In genomic region chr4:101349413-101349812, GRCm38 (mm10) we compare ENCODE assay signal across 7 mouse cellular contexts.
DNase-seq lines count a peak whose midpoint lies in the region; TF ChIP-seq lines count a peak whose summit lies in the region.

No protein-coding gene starts in this region.

- DNase-seq in kidney, adult 2 months: peak; percentile 87
- no peak for DNase-seq in kidney, adult 11 months
- peak; percentile 88 for DNase-seq in CD4-positive, CD25-positive, alpha-beta regulatory T cell, adult 2 months (ENCODE audit: low read depth, low spot score)
- DNase-seq in MN1 (ENCODE audit: low spot score): peak; percentile 56
- peak; percentile 23 to 67 for DNase-seq in cerebellum, postnatal 25 days
- DNase-seq in layer of hippocampus, adult 9-11 months: peak; percentile 48
- DNase-seq in right cerebral cortex, postnatal 14 days: peak; percentile 12

- no peak overlapping the region for H3K4me3 ChIP-seq in kidney, adult 2 months (ENCODE audit: insufficient read depth, low read depth, low read length)

- H3K4me1 ChIP-seq in kidney, adult 2 months (ENCODE audit: control insufficient read depth, insufficient read depth, low read length): peaks cover 11% of the 10 kb centered on the region; the same call in 1 of the 2 replicates

- 9% methylated on average over 4 of the region's 4 CpGs for WGBS in kidney, adult 2 months

- TF ChIP-seq POLR2A in kidney, adult 2 months (IDR thresholded peaks at IDR 0.05; ENCODE audit: low read depth, low read length): no peak

- peaks cover 5% of the 10 kb centered on the region for H3K36me3 ChIP-seq in kidney, adult 2 months (ENCODE audit: control insufficient read depth, insufficient read depth, low read length)

- peak; percentile 36; the same call in 1 of the 2 replicates for TF ChIP-seq CTCF in kidney, adult 2 months (conservative IDR thresholded peaks at IDR 0.05; ENCODE audit: insufficient read depth, insufficient read length, low read depth, low read length)

- no peaks in the 10 kb centered on the region for H3K27me3 ChIP-seq in kidney, adult 2 months (replicated peaks; ENCODE audit: control insufficient read depth, insufficient read depth, low read length)

- H3K27ac ChIP-seq in kidney, adult 2 months (ENCODE audit: insufficient read depth, low read depth, low read length): peak overlapping the region; percentile 26; the same call in 1 of the 2 replicates
